Mouse (Mus musculus) cerebellum, postnatal 10 days (tissue): ENCODE measurements at regions not wholly inside any gene's neighbourhood (a gene's known extent, or its start where the extent isn't known, plus 50 kb on each side); places are given as distances from the start of the nearest gene placed in this dataset.

Experiments
- DNase-seq, 2 experiments: peaks; one replicate each; pipeline ENCODE4 v3.0.0; 2021; ENCODE audit warnings: mixed read lengths in 2 of 2

GRCm38 (mm10) chr12:66157630-66158292, 126.4 kb downstream of the Rpl10l start:
- no peak for DNase-seq

- no peak for DNase-seq
These were observed 127.1 kb downstream of the Rpl10l start for GRCm38 (mm10) chr12:66156980-66157629.

DNA sequence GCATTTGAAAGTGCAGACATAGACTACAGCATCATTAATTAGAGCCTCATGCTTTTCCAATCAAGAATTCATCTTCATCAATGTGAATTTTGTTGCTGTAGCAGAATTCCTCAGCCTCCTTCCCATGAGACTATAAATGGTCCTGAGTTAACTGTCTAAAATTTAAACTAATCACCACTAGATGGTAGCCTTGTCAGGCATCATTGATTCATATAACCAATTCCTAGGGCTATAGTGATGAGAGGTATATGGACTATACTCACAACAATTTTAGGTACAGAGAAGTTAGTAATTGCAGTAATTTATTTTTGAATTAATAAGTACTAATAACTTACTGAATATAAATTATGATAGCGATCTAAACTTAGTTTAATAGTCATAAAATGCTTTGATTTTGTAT, 153.3 kb downstream of the Rpl10l start:
- peak in 1 of 2 experiments; percentile 4 for DNase-seq

DNA sequence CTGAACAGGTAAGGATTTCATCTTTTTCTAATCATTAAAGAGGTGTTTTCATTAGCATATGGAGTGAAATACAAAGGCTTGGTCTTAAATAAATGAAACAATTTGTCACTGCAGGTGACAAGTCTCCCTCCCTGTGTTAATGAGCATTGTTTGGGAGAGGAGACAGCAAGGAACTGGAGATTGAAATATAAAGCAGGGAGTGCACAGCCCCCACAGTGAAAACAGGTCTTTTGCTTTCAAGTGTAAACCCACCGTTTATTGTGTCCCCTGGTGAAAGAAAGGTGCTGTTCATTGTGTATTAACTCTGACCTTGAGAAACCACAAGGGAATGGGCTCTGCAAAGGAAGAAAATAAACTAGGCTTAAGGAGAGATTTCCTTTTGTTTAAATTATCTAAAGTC, 164.6 kb downstream of the Rpl10l start:
- DNase-seq: no peak

DNA sequence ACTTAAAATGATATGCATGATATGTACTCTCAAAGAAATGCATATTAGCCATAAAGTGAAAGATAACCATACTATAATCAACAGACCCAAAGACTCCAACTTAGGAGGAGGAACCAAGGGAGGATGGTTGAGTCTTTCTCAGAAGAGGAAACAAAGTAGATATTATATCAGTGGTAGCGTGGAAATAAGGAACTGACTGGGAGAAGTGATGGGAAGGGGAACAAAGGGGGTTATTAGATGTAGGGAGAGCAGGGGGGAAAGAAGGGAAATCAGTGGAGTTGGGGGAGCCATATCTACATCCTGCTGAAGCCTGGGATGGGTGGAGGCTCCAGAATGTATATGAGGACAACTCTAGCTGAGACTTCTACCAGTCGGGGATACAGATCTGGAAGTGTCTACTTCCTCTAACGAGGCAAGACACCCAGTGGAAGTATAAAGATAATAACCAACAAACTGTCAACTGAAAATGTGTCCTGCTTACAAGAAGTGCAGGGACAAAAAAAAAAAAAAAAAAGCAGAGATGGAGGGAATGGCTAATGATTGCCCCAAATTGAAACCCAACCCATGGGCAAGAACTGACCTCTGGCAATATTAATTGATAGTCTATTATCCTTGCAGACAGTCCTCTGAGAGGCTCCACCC, 193.3 kb downstream of the Rpl10l start:
- DNase-seq: no peak

- DNase-seq: no peak
These were observed 223.9 kb downstream of the Rpl10l start for GRCm38 (mm10) chr12:66060326-66060725.

GRCm38 (mm10) chr12:66055206-66055605, 229.0 kb downstream of the Rpl10l start:
- DNase-seq: no peak

DNA sequence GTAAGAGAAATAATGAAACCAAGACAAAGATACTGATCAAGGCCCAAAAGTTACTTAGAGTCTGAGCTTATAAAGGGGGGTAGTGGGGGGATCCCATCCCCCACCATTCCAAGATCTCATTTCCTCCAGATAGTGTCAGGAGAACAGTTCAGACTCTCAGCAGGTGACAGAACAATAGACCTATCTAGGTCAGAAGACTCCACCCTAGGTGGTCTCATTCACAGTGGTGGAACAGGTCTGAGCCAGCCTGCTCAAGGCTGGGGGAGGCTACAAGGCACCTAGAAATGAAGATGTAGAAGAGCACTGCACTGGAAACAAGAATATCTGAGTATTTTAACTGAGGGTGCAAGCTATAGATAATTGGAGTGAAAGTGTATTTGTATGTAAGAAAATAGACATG, 235.3 kb downstream of the Rpl10l start:
- DNase-seq: no peak

GRCm38 (mm10) chr12:66036281-66036680, 247.9 kb downstream of the Rpl10l start:
- DNase-seq: peak; percentile 48 to 76

DNA sequence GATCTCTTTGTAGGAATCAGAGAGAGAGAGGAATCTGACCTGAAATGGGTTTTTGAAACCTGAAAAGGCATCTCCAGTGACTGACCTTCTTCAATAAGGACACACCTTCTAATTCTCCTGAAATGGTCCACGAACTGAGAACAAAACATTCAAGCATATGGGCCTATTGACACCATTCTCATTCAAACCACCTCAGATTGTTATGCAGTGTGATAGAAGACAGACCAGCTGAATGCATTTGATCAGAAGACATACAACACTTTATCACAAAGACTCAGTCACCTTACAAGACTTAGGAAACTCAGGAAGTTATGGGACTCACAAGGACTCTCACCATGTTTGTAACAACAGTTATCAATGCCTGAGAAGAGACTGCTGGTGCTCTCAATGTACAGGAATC, 256.7 kb downstream of the Rpl10l start:
- no peak for DNase-seq

GRCm38 (mm10) chr12:66012706-66013105, 271.5 kb downstream of the Rpl10l start:
- DNase-seq: no peak
